Mouse (Mus musculus): Measurements from ENCODE around the gene Olfr1179. TPM values are rescaled to one million over a fixed set of nuclear protein-coding genes. Genes with fewer than 3 reads are reported as not detected.

The Olfr1179 gene
- polyA plus RNA-seq (2012; ENCODE audit: low replicate concordance), result not detected in 2 replicates

DNA sequence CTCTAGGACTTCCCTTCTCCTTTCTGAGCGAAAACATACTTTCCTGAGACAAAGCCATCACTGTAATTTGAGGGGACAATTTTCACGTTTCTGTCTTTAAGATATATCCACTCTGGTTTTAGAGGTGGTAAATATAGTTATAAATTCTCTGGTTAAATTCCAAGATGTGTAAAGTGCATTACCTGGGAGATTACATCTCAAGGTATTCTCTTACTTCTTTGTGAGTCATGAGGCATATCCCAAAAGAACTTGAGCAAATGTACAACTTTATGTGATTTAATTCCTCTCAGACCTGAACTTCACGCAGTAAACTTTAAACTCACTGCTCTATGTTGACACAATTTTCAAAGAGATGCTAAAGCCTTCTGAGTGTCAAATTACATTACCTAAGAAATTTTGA lies at the start of gene Olfr1179:
Olfr1179 (minus strand) TSS at position 101 of the 400 bp plus-strand sequence.

DNA sequence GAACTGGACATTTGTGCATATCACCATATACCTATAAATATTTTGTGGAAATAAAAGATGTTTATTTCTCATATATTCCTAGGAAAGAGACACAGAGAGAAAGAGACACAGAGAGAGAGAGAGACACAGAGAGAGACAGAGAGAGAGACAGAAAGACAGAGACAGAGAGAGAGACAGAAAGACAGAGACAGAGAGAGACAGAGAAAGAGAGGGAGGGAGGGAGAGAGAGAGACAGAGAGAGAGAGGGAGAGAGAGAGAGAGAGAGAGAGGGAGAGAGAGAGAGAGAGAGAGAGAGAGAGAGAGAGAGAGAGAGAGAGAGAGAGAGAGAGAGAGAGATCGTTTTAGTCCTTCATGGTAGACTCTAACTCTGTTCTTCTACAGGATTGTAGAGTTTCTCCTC lies 48.3 kb upstream of the Olfr1179 start, which contains the start of gene Olfr1183:
Olfr1183 (plus strand) TSS at position 301 of the 400 bp plus-strand sequence.

DNA sequence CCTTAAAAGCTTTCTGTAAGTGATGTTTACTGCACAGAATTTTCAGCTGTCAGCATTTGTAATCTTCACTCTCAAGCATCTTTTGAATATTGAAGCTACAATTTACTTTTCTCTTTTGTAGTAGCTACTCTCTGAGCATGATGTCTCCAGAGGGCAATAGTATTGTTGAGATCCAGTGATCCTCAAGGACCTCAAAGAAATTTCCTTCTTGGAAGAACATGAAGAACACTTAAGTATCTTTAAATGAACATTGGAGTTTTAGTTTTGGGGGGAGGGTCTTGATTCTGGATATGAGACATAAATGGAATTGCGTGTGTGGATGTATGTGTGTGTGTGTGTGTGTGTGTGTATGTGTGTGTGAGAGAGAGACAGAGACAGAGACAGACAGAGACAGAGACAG lies 42.8 kb upstream of the Olfr1179 start, which contains the start of gene Gm13757:
Gm13757 (minus strand) TSS at position 101 of the 400 bp plus-strand sequence.

DNA sequence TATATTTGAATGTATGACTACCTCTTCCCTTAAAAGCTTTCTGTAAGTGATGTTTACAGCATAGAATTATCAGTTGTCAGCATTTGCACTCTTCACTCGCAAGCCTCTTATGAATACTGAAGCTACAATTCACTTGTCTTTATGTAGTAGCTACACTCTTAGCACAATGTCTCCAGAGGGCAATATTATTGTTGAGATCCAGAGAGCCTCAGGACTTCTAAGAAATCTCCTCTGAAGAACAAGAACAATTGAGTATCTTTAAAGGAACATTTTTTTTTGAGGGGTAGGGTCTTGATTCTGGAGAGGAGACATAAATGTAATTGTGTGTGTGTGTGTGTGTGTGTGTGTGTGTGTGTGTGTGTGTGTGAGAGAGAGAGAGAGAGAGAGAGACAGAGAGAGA lies 19.8 kb upstream of the Olfr1179 start, which contains the start of gene Olfr1181:
Olfr1181 (minus strand) TSS at position 101 of the 400 bp plus-strand sequence.

DNA sequence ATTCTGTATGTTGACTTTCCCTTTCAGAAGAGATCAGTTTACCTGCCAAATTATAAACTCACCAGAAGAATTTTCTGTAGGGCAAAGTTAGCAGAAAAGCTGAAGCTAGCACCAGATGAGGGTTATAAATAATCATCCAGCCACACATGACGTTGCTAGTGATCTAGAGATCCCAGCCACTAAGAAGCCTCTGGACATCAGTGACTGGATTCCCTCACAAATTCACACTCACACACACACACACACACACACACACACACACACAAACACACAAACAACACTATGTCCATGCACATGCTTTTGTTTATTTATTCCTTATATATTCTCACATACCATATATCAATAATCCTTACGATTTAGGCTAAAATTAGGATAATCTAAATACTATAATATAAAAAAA lies 12.8 kb upstream of the Olfr1179 start, which contains the start of gene Olfr1180:
Olfr1180 (minus strand) TSS at position 101 of the 400 bp plus-strand sequence.

DNA sequence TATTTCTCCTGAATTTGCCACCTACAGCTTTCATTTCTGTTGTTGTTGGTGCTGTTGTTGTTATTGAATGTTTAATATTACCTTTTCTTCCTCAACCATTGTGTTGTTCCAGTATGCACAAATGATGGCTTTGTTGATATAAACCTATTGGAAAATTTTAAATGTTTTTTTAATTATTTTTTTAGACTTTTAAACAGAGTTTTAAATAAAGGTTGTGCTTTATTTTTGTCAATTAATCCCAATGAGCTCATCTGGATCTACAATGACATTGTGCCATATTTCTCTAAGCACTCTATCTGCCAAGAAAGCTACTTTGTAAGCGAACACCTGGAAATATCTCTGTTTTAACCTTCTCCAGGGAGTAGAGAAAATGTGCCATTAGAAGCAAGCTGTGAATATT lies 19.5 kb downstream of the Olfr1179 start, which contains the start of gene Olfr1178:
Olfr1178 (plus strand) TSS at position 301 of the 400 bp plus-strand sequence.

Other genes with a start within 250 kb of the Olfr1179 start
- gene Olfr1168, start 224.6 kb downstream of the Olfr1179 start, polyA plus RNA-seq (2012; ENCODE audit: low replicate concordance), result not detected in 2 replicates
- not detected in 2 replicates for gene Olfr1170, start 178.1 kb downstream of the Olfr1179 start, polyA plus RNA-seq (2012; ENCODE audit: low replicate concordance)
- not detected in 2 replicates for gene Olfr1173, start 126.6 kb downstream of the Olfr1179 start, polyA plus RNA-seq (2012; ENCODE audit: low replicate concordance)
- gene Olfr1174-ps, start 91.3 kb downstream of the Olfr1179 start, polyA plus RNA-seq (2012; ENCODE audit: low replicate concordance), result not detected in 2 replicates
- gene Olfr1175-ps, start 79.2 kb downstream of the Olfr1179 start, polyA plus RNA-seq (2012; ENCODE audit: low replicate concordance), result not detected in 2 replicates
- not detected in 2 replicates for gene Olfr1176, start 69.7 kb downstream of the Olfr1179 start, polyA plus RNA-seq (2012; ENCODE audit: low replicate concordance)
- gene Olfr1177-ps, start 60.0 kb downstream of the Olfr1179 start, polyA plus RNA-seq (2012; ENCODE audit: low replicate concordance), result not detected in 2 replicates
- not detected in 2 replicates for gene Olfr1178, start 19.4 kb downstream of the Olfr1179 start, polyA plus RNA-seq (2012; ENCODE audit: low replicate concordance)
- not detected in 2 replicates for gene Olfr1180, start 12.7 kb upstream of the Olfr1179 start, polyA plus RNA-seq (2012; ENCODE audit: low replicate concordance)
- gene Olfr1181, start 19.7 kb upstream of the Olfr1179 start, polyA plus RNA-seq (2012; ENCODE audit: low replicate concordance), result not detected in 2 replicates
- gene Gm13757, start 42.7 kb upstream of the Olfr1179 start, polyA plus RNA-seq (2012; ENCODE audit: low replicate concordance), result not detected in 2 replicates
- not detected in 2 replicates for gene Olfr1183, start 48.4 kb upstream of the Olfr1179 start, polyA plus RNA-seq (2012; ENCODE audit: low replicate concordance)
- gene Olfr1184, start 77.1 kb upstream of the Olfr1179 start, polyA plus RNA-seq (2012; ENCODE audit: low replicate concordance), result not detected in 2 replicates
- gene Olfr1185-ps1, start 86.9 kb upstream of the Olfr1179 start, polyA plus RNA-seq (2012; ENCODE audit: low replicate concordance), result not detected in 2 replicates
- gene Olfr1186, start 112.1 kb upstream of the Olfr1179 start, polyA plus RNA-seq (2012; ENCODE audit: low replicate concordance), result not detected in 2 replicates
- not detected in 2 replicates for gene Olfr1188, start 150.5 kb upstream of the Olfr1179 start, polyA plus RNA-seq (2012; ENCODE audit: low replicate concordance)
- gene Olfr1189, start 180.0 kb upstream of the Olfr1179 start, polyA plus RNA-seq (2012; ENCODE audit: low replicate concordance), result not detected in 2 replicates
- gene Olfr1191-ps1, start 234.1 kb upstream of the Olfr1179 start, polyA plus RNA-seq (2012; ENCODE audit: low replicate concordance), result not detected in 2 replicates
- gene Olfr1192-ps1, start 242.1 kb upstream of the Olfr1179 start, polyA plus RNA-seq (2012; ENCODE audit: low replicate concordance), result 0.02 TPM in 1 of 2 replicates, not detected in the other